Mouse (Mus musculus): ENCODE measurements at regions not wholly inside any gene's neighbourhood (a gene's known extent, or its start where the extent isn't known, plus 50 kb on each side); places are given as distances from the start of the nearest gene placed in this dataset.

- no peaks in the 10 kb centered on the region for H3K4me1 ChIP-seq (ENCODE audit: control insufficient read depth, insufficient read depth, low read length)
- H3K27ac ChIP-seq (ENCODE audit: insufficient read depth, low read length), result no peak overlapping the region
- no peaks in the 10 kb centered on the region for H3K27me3 ChIP-seq (ENCODE audit: control insufficient read depth, insufficient read depth, low read length)
- DNase-seq, result no peak
- TF ChIP-seq POLR2A (IDR thresholded peaks at IDR 0.05; ENCODE audit: borderline replicate concordance, insufficient read depth, low read length) (no peak), CTCF (IDR thresholded peaks at IDR 0.05; ENCODE audit: borderline replicate concordance, insufficient read depth, low read depth, low read length) (no peak)
- H3K4me3 ChIP-seq (replicated peaks; ENCODE audit: insufficient read depth, low read depth, low read length), result no peak overlapping the region
- WGBS, result 83% methylated on average over 6 of the region's 6 CpGs
Observed at GRCm38 (mm10) chr1:35772567-35772966, 295.6 kb upstream of the Hs6st1 start.

GRCm38 (mm10) chr1:35774566-35774965 lies 293.6 kb upstream of the Hs6st1 start:
- no peak for TF ChIP-seq POLR2A (IDR thresholded peaks at IDR 0.05; ENCODE audit: borderline replicate concordance, insufficient read depth, low read length)
- TF ChIP-seq CTCF (IDR thresholded peaks at IDR 0.05; ENCODE audit: borderline replicate concordance, insufficient read depth, low read depth, low read length), result no peak
- no peak overlapping the region for H3K4me3 ChIP-seq (replicated peaks; ENCODE audit: insufficient read depth, low read depth, low read length)
- no peaks in the 10 kb centered on the region for H3K4me1 ChIP-seq (ENCODE audit: control insufficient read depth, insufficient read depth, low read length)
- DNase-seq, result no peak
- 91% methylated on average over 2 of the region's 2 CpGs for WGBS
- H3K27me3 ChIP-seq (ENCODE audit: control insufficient read depth, insufficient read depth, low read length), result no peaks in the 10 kb centered on the region
- no peak overlapping the region for H3K27ac ChIP-seq (ENCODE audit: insufficient read depth, low read length)

GRCm38 (mm10) chr1:35782668-35783067 lies 285.5 kb upstream of the Hs6st1 start:
- DNase-seq, result no peak
- WGBS, result 86% methylated on average over 2 of the region's 2 CpGs
- no peak for TF ChIP-seq CTCF (IDR thresholded peaks at IDR 0.05; ENCODE audit: borderline replicate concordance, insufficient read depth, low read depth, low read length)
- no peak for TF ChIP-seq POLR2A (IDR thresholded peaks at IDR 0.05; ENCODE audit: borderline replicate concordance, insufficient read depth, low read length)

GRCm38 (mm10) chr1:35783427-35783826 lies 284.8 kb upstream of the Hs6st1 start:
- TF ChIP-seq CTCF (IDR thresholded peaks at IDR 0.05; ENCODE audit: borderline replicate concordance, insufficient read depth, low read depth, low read length) (peak; percentile 13; the same call in 1 of the 2 replicates), POLR2A (IDR thresholded peaks at IDR 0.05; ENCODE audit: borderline replicate concordance, insufficient read depth, low read length) (no peak)
- no peak overlapping the region for H3K4me3 ChIP-seq (replicated peaks; ENCODE audit: insufficient read depth, low read depth, low read length)
- WGBS, result 84% methylated on average over 6 of the region's 6 CpGs
- no peaks in the 10 kb centered on the region for H3K27me3 ChIP-seq (ENCODE audit: control insufficient read depth, insufficient read depth, low read length)
- DNase-seq, result no peak
- no peaks in the 10 kb centered on the region for H3K4me1 ChIP-seq (ENCODE audit: control insufficient read depth, insufficient read depth, low read length)
- no peak overlapping the region for H3K27ac ChIP-seq (ENCODE audit: insufficient read depth, low read length)

More at GRCm38 (mm10) chr1:35782668-35783067, 285.5 kb upstream of the Hs6st1 start:
- Histone ChIP-seq H3K4me3 (replicated peaks; ENCODE audit: insufficient read depth, low read depth, low read length) (no peak overlapping the region), H3K27ac (ENCODE audit: insufficient read depth, low read length) (no peak overlapping the region), H3K4me1 (ENCODE audit: control insufficient read depth, insufficient read depth, low read length) (no peaks in the 10 kb centered on the region), H3K27me3 (ENCODE audit: control insufficient read depth, insufficient read depth, low read length) (no peaks in the 10 kb centered on the region)

GRCm38 (mm10) chr1:35786241-35786640 lies 282.0 kb upstream of the Hs6st1 start:
- TF ChIP-seq CTCF (IDR thresholded peaks at IDR 0.05; ENCODE audit: borderline replicate concordance, insufficient read depth, low read depth, low read length), result no peak
- no peak for TF ChIP-seq POLR2A (IDR thresholded peaks at IDR 0.05; ENCODE audit: borderline replicate concordance, insufficient read depth, low read length)
- WGBS, result 68% methylated on average over 4 of the region's 4 CpGs

GRCm38 (mm10) chr1:35786668-35787213 lies 281.5 kb upstream of the Hs6st1 start:
- Histone ChIP-seq H3K4me3 (replicated peaks; ENCODE audit: insufficient read depth, low read depth, low read length) (no peak overlapping the region), H3K4me1 (ENCODE audit: control insufficient read depth, insufficient read depth, low read length) (no peaks in the 10 kb centered on the region), H3K27ac (ENCODE audit: insufficient read depth, low read length) (no peak overlapping the region), H3K27me3 (ENCODE audit: control insufficient read depth, insufficient read depth, low read length) (no peaks in the 10 kb centered on the region)
- no peak for DNase-seq
- 34% methylated on average over 8 of the region's 8 CpGs for WGBS
- no peak for TF ChIP-seq POLR2A (IDR thresholded peaks at IDR 0.05; ENCODE audit: borderline replicate concordance, insufficient read depth, low read length)
- no peak for TF ChIP-seq CTCF (IDR thresholded peaks at IDR 0.05; ENCODE audit: borderline replicate concordance, insufficient read depth, low read depth, low read length)

More at GRCm38 (mm10) chr1:35786241-35786640, 282.0 kb upstream of the Hs6st1 start:
- Histone ChIP-seq H3K27me3 (ENCODE audit: control insufficient read depth, insufficient read depth, low read length) (no peaks in the 10 kb centered on the region), H3K4me1 (ENCODE audit: control insufficient read depth, insufficient read depth, low read length) (no peaks in the 10 kb centered on the region), H3K4me3 (replicated peaks; ENCODE audit: insufficient read depth, low read depth, low read length) (no peak overlapping the region), H3K27ac (ENCODE audit: insufficient read depth, low read length) (no peak overlapping the region)
- DNase-seq, result no peak

- 68% methylated on average over 2 of the region's 2 CpGs for WGBS
- no peak for TF ChIP-seq POLR2A (IDR thresholded peaks at IDR 0.05; ENCODE audit: borderline replicate concordance, insufficient read depth, low read length)
- DNase-seq, result no peak
- H3K27ac ChIP-seq (ENCODE audit: insufficient read depth, low read length), result no peak overlapping the region
- H3K4me3 ChIP-seq (replicated peaks; ENCODE audit: insufficient read depth, low read depth, low read length), result no peak overlapping the region
- peaks cover 7% of the 10 kb centered on the region for H3K4me1 ChIP-seq (ENCODE audit: control insufficient read depth, insufficient read depth, low read length)
- H3K27me3 ChIP-seq (ENCODE audit: control insufficient read depth, insufficient read depth, low read length), result no peaks in the 10 kb centered on the region
Observed at GRCm38 (mm10) chr1:35797064-35797463, 271.1 kb upstream of the Hs6st1 start.

GRCm38 (mm10) chr1:35797526-35797925 lies 270.7 kb upstream of the Hs6st1 start:
- no peak overlapping the region for H3K4me3 ChIP-seq (replicated peaks; ENCODE audit: insufficient read depth, low read depth, low read length)
- no peak for TF ChIP-seq POLR2A (IDR thresholded peaks at IDR 0.05; ENCODE audit: borderline replicate concordance, insufficient read depth, low read length)
- TF ChIP-seq CTCF (IDR thresholded peaks at IDR 0.05; ENCODE audit: borderline replicate concordance, insufficient read depth, low read depth, low read length), result no peak
- H3K4me1 ChIP-seq (ENCODE audit: control insufficient read depth, insufficient read depth, low read length), result peaks cover 7% of the 10 kb centered on the region
- no peak overlapping the region for H3K27ac ChIP-seq (ENCODE audit: insufficient read depth, low read length)
- WGBS, result 75% methylated on average over 2 of the region's 2 CpGs
- no peaks in the 10 kb centered on the region for H3K27me3 ChIP-seq (ENCODE audit: control insufficient read depth, insufficient read depth, low read length)
- DNase-seq, result peak in 1 of 2 experiments; percentile 5
